Comparison of ENCODE assay signal across 7 mouse cellular contexts in the genomic region with DNA sequence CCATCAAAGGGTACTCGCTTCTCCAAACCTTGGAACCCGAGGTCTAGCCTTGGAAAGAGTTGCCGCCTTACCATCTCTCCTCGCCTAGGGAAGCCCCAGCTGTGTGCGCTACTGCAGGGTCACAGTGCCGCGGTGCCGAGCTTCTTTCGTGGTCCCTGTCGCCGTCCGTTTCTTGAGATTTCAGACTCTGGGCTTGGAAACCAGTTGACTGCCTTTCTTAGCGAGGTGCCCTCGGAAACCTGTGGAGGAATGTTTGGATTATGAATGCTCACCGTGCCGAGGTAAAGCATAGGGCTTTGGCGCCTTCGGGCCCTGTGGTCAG. TPM values are rescaled to one million over a fixed set of nuclear protein-coding genes. Genes with fewer than 3 reads are reported as not detected.
DNase-seq lines count a peak whose midpoint lies in the region; ATAC-seq and TF ChIP-seq lines count a peak whose summit lies in the region.

No protein-coding gene starts in this region.

- peak overlapping the region; percentile 59 for H3K4me3 ChIP-seq in lung, postnatal 0 days (ENCODE audit: low read depth, low read length)
- H3K4me3 ChIP-seq in forebrain, embryonic 14.5 days (ENCODE audit: low read depth, low read length): peak overlapping the region; percentile 78

- intact Hi-C loops in gastrocnemius, postnatal 14 days (cut with DNase I; ENCODE audit: low total_unique reads): no loop called here

- peaks cover 16% of the 10 kb centered on the region for H3K27me3 ChIP-seq in lung, postnatal 0 days (replicated peaks; ENCODE audit: insufficient read depth, low read length)
- peaks cover 24% of the 10 kb centered on the region for H3K27me3 ChIP-seq in forebrain, embryonic 14.5 days (replicated peaks; ENCODE audit: control insufficient read depth, insufficient read depth, low read length)

- H3K36me3 ChIP-seq in lung, postnatal 0 days (ENCODE audit: insufficient read depth, low read length): no peaks in the 10 kb centered on the region
- 0 out of 2 replicates have a peak, but pooled peaks cover 4% of the 10 kb centered on the region for H3K36me3 ChIP-seq in forebrain, embryonic 14.5 days (ENCODE audit: control insufficient read depth, insufficient read depth, low read length)

- ATAC-seq in lung, postnatal 0 days: no peak
- no peak for ATAC-seq in forebrain, embryonic 14.5 days

- H3K4me1 ChIP-seq in lung, postnatal 0 days (ENCODE audit: insufficient read depth, low read depth, low read length): peaks cover 12% of the 10 kb centered on the region; the same call in 1 of the 2 replicates
- peaks cover 9% of the 10 kb centered on the region; the same call in 1 of the 2 replicates for H3K4me1 ChIP-seq in forebrain, embryonic 14.5 days (ENCODE audit: control insufficient read depth, insufficient read depth, low read length)

- peak overlapping the region; percentile 95 for H3K4me2 ChIP-seq in lung, postnatal 0 days (replicated peaks; ENCODE audit: low read depth, low read length)
- peak overlapping the region; percentile 85 for H3K4me2 ChIP-seq in forebrain, embryonic 14.5 days (ENCODE audit: low read length)

- H3K9ac ChIP-seq in lung, postnatal 0 days (replicated peaks; ENCODE audit: low read depth): no peak overlapping the region
- peak overlapping the region; percentile 75 for H3K9ac ChIP-seq in forebrain, embryonic 14.5 days (ENCODE audit: low read length)

- no peaks in the 10 kb centered on the region for H3K9me3 ChIP-seq in lung, postnatal 0 days (ENCODE audit: low read length)
- H3K9me3 ChIP-seq in forebrain, embryonic 14.5 days (replicated peaks; ENCODE audit: control insufficient read depth, low read length): no peaks in the 10 kb centered on the region

- 3% methylated on average over 18 of the region's 18 CpGs for WGBS in lung, postnatal 0 days
- under 1% methylated on average over 18 of the region's 18 CpGs for WGBS in forebrain, embryonic 14.5 days

- TF ChIP-seq CTCF in lung, postnatal 0 days (IDR thresholded peaks at IDR 0.05): no peak

- H3K27ac ChIP-seq in lung, postnatal 0 days (ENCODE audit: low read length): no peak overlapping the region
- no peak overlapping the region for H3K27ac ChIP-seq in forebrain, embryonic 14.5 days (ENCODE audit: low read depth, low read length)

- no peak for TF ChIP-seq EP300 in lung, postnatal 0 days (IDR thresholded peaks at IDR 0.05)

- no peak for DNase-seq in lung, postnatal 0 days (ENCODE audit: low spot score)
- no peak for DNase-seq in lung, postnatal 10 days
- DNase-seq in forebrain, embryonic 14.5 days (ENCODE audit: low spot score): peak; percentile 14
- DNase-seq in liver: peak; percentile 57
- peak; percentile 28 to 72 for DNase-seq in spleen, postnatal 4 days (ENCODE audit: low spot score in 2 of 2)
- DNase-seq in gastrocnemius, postnatal 14 days: no peak
- DNase-seq in adrenal gland, postnatal 25 days: no peak

RNA-seq across cellular contexts. Expression of gene Grtp1, which starts 0.6 kb away (rescaled TPM):
- 2.0 and 2.5 TPM in 2 replicates for polyA plus RNA-seq in lung, postnatal 0 days (2015; fragmentation: Nextera tagmentation; extraction: Ambion mirVana)
- 25.8 and 27.6 TPM in 2 replicates for polyA plus RNA-seq in forebrain, embryonic 14.5 days (2014; fragmentation: Nextera tagmentation; extraction: Ambion mirVana)
- 10 to 100 TPM; 10.1 to 12.4 TPM for total RNA-seq in gastrocnemius, postnatal 14 days (2021)
- 14.8 and 22.1 TPM in 2 replicates for total RNA-seq in adrenal gland, postnatal 25 days (2021)

RNA-seq across cellular contexts. Expression of gene Lamp1, which starts 42.0 kb away (rescaled TPM):
- 508 and 522 TPM in 2 replicates for polyA plus RNA-seq in lung, postnatal 0 days (2015; fragmentation: Nextera tagmentation; extraction: Ambion mirVana)
- polyA plus RNA-seq in forebrain, embryonic 14.5 days (2014; fragmentation: Nextera tagmentation; extraction: Ambion mirVana): 267 and 274 TPM in 2 replicates
- total RNA-seq in gastrocnemius, postnatal 14 days (2021): 100 to 1,000 TPM; 222 to 232 TPM
- 393 and 413 TPM in 2 replicates for total RNA-seq in adrenal gland, postnatal 25 days (2021)

RNA-seq across cellular contexts. Expression of gene Adprhl1, which starts 53.0 kb away (rescaled TPM):
- polyA plus RNA-seq in lung, postnatal 0 days (2015; fragmentation: Nextera tagmentation; extraction: Ambion mirVana): 0.93 and 1.0 TPM in 2 replicates
- polyA plus RNA-seq in forebrain, embryonic 14.5 days (2014; fragmentation: Nextera tagmentation; extraction: Ambion mirVana): not detected in 2 replicates
- total RNA-seq in gastrocnemius, postnatal 14 days (2021): 10 to 100 TPM; 51.9 to 71.6 TPM
- 1.4 and 1.7 TPM in 2 replicates for total RNA-seq in adrenal gland, postnatal 25 days (2021)

Comparison
In these comparisons a context has a peak if more than half of its experiments do, and no peak if none do; other contexts are left out.
1. DNase-seq: peak in forebrain, embryonic 14.5 days (single experiment), liver (single experiment) and spleen, postnatal 4 days (2 of 2); none in lung, postnatal 0 days (single experiment), lung, postnatal 10 days (single experiment), gastrocnemius, postnatal 14 days (single experiment) and adrenal gland, postnatal 25 days (single experiment).
2. RNA of gene Adprhl1, which starts 53.0 kb away (total RNA-seq): 51.9 to 71.6 TPM in gastrocnemius, postnatal 14 days; 1.4 to 1.7 TPM in adrenal gland, postnatal 25 days; every median in the first group is over 10 times any median in the second.